Mouse (Mus musculus) myocyte (in vitro differentiated cells): Measurements from ENCODE around the gene Igsf8.

Source experiments
- CEBPB ChIP-seq: IDR thresholded peaks from 2 replicates; pipeline ENCODE4 v1.6.1; 2011; ENCODE audit warnings: mild to moderate bottlenecking, moderate library complexity; ENCODE audit not compliant: poor library complexity, insufficient read depth, severe bottlenecking
- E2F4 ChIP-seq: IDR thresholded peaks from one replicate; pipeline ENCODE4 v1.6.1; 2011; ENCODE audit warnings: mild to moderate bottlenecking, control low read depth, moderate library complexity; ENCODE audit not compliant: insufficient read depth
- MAX ChIP-seq: IDR thresholded peaks from one replicate; pipeline ENCODE4 v1.6.1; 2011; ENCODE audit warnings: low read depth, mild to moderate bottlenecking, control low read depth
- MYOD1 ChIP-seq, 3 experiments: IDR thresholded peaks; one replicate each; pipeline ENCODE4 v1.6.1; 2011; ENCODE audit warnings: control low read depth in 2 of 3, low read depth in 2 of 3, mild to moderate bottlenecking in 2 of 3, moderate library complexity in 1 of 3; ENCODE audit not compliant: insufficient read length in 2 of 3, control insufficient read depth in 1 of 3
- MYOG ChIP-seq, 3 experiments: IDR thresholded peaks; one replicate each; pipeline ENCODE4 v1.6.1; 2011; ENCODE audit warnings: control low read depth in 2 of 3, low read depth in 2 of 3, mild to moderate bottlenecking in 2 of 3; ENCODE audit not compliant: insufficient read length in 2 of 3, control insufficient read depth in 1 of 3, insufficient read depth in 1 of 3
- POLR2A ChIP-seq: IDR thresholded peaks from one replicate; pipeline ENCODE4 v1.6.1; 2011; ENCODE audit warnings: low read depth, mild to moderate bottlenecking, control low read depth, moderate library complexity; ENCODE audit not compliant: insufficient read length
- POLR2AphosphoS2 ChIP-seq: IDR thresholded peaks from one replicate; pipeline ENCODE4 v1.6.1; 2011; ENCODE audit warnings: low read depth, control low read depth; ENCODE audit not compliant: insufficient read length
- REST ChIP-seq: IDR thresholded peaks from one replicate; pipeline ENCODE4 v1.6.1; 2011; ENCODE audit warnings: mild to moderate bottlenecking, control low read depth, moderate library complexity; ENCODE audit not compliant: insufficient read depth, insufficient read length
- SRF ChIP-seq: IDR thresholded peaks from one replicate; pipeline ENCODE4 v1.6.1; 2011; ENCODE audit warnings: low read depth; ENCODE audit not compliant: control insufficient read depth, insufficient read length
- TCF12 ChIP-seq: IDR thresholded peaks from one replicate; pipeline ENCODE4 v1.6.1; 2011; ENCODE audit warnings: mild to moderate bottlenecking, control low read depth; ENCODE audit not compliant: poor library complexity, insufficient read depth, severe bottlenecking
- USF1 ChIP-seq: IDR thresholded peaks from one replicate; pipeline ENCODE4 v1.6.1; 2011; ENCODE audit warnings: low read depth, mild to moderate bottlenecking, control low read depth, moderate library complexity

DNA sequence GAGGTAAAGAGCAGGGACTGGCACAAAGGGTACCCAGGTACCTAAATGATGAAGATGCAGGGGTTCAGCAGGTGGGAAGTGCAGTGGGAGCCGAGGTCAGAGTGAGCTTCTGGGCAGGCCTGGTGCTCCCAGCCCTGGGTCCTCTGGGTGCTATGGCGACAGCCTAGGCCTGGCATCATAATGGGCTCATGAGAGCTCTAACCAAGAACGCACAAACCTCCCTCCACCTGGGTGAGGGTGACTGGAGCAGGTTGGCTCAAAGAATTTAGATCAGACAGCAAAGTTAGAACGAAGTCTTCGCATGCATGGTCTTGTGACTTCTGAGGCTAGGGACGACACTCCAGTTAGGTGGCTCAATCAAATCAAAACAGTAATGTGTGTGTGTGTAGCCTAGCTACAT lies 3.1 kb upstream of the Igsf8 start, which contains the start of gene Atp1a4:
- TF ChIP-seq USF1 (no peak), MYOD1 (IDR thresholded peaks at IDR 0.05; ENCODE audit: control insufficient read depth in 1 of 3, insufficient read length in 2 of 3, low read depth in 2 of 3) (no peak), POLR2A (no peak), TCF12 (no peak), POLR2AphosphoS2 (no peak), MYOG (IDR thresholded peaks at IDR 0.05; ENCODE audit: control insufficient read depth in 1 of 3, insufficient read depth in 1 of 3, insufficient read length in 2 of 3, low read depth in 2 of 3) (no peak), MAX (no peak), REST (no peak), E2F4 (no peak), CEBPB (no peak), SRF (no peak)
